Mouse (Mus musculus) midbrain, embryonic 14.5 days (tissue): Measurements from ENCODE around the gene Ift57. TPM values are rescaled to one million over a fixed set of nuclear protein-coding genes. Genes with fewer than 3 reads are reported as not detected.

Source experiments
- polyA plus RNA-seq: library from polyadenylated mRNA; unstranded; fragments of >200 nt; fragmentation: Nextera tagmentation; extraction: Ambion mirVana; gene quantifications from 2 replicates; pipeline ENCODE4 v1.2.1, GENCODE M21; 2014

Ift57 gene
- polyA plus RNA-seq, 1 experiment from 2014 or later, result 35.9 TPM

Other genes starting within 250 kb of the Ift57 start
- gene Cd47, start 101.3 kb downstream of the Ift57 start, polyA plus RNA-seq, result 133 and 137 TPM in 2 replicates